Mouse (Mus musculus) embryo, embryonic 9.5 days (tissue): ENCODE results near the gene Pkmyt1.

Experiments used
- DNase-seq: peaks from one replicate; pipeline ENCODE4 v3.0.0-alpha.2; 2017; ENCODE audit errors: extremely low spot score

Pkmyt1 gene

GRCm38 (mm10) chr17:23721886-23722285, 4.2 kb upstream of the Pkmyt1 start:
- no peak for DNase-seq

GRCm38 (mm10) chr17:23722376-23723125, 3.6 kb upstream of the Pkmyt1 start, which contains the start of gene 1520401A03Rik:
1520401A03Rik (minus strand) TSS chr17:23722783.
- no peak for DNase-seq

GRCm38 (mm10) chr17:23725477-23725876, 659 bp upstream of the Pkmyt1 start:
- DNase-seq = no peak

- DNase-seq = peak; percentile 87
Observed at GRCm38 (mm10) chr17:23726758-23727142, 614 bp downstream of the Pkmyt1 start.

GRCm38 (mm10) chr17:23730441-23730840, 4.3 kb downstream of the Pkmyt1 start:
- DNase-seq = no peak

- no peak for DNase-seq
Observed at GRCm38 (mm10) chr17:23734341-23734740, 8.2 kb downstream of the Pkmyt1 start.

GRCm38 (mm10) chr17:23737493-23738445, 11.6 kb downstream of the Pkmyt1 start:
- no peak for DNase-seq

GRCm38 (mm10) chr17:23738836-23739201, 12.7 kb downstream of the Pkmyt1 start:
- DNase-seq = no peak

- peak; percentile 45 for DNase-seq
Observed at GRCm38 (mm10) chr17:23739202-23740135, 13.3 kb downstream of the Pkmyt1 start.

GRCm38 (mm10) chr17:23740136-23740584, 14.0 kb downstream of the Pkmyt1 start:
- DNase-seq = peak; percentile 87

GRCm38 (mm10) chr17:23740598-23741021, 14.5 kb downstream of the Pkmyt1 start, which contains the start of gene Paqr4:
Paqr4 (minus strand) TSS chr17:23740867.
- no peak for DNase-seq

- DNase-seq = no peak
Observed at GRCm38 (mm10) chr17:23741359-23742209, 15.4 kb downstream of the Pkmyt1 start.

GRCm38 (mm10) chr17:23742210-23742793, 16.2 kb downstream of the Pkmyt1 start:
- DNase-seq = peak; percentile 15

GRCm38 (mm10) chr17:23742941-23743340, 16.8 kb downstream of the Pkmyt1 start:
- no peak for DNase-seq

- DNase-seq = no peak
Observed at GRCm38 (mm10) chr17:23744076-23744475, 17.9 kb downstream of the Pkmyt1 start.

GRCm38 (mm10) chr17:23744651-23745050, 18.5 kb downstream of the Pkmyt1 start:
- peak; percentile 16 for DNase-seq

- peak; percentile 29 for DNase-seq
Observed at GRCm38 (mm10) chr17:23745301-23746251, 19.4 kb downstream of the Pkmyt1 start, which contains the start of gene Kremen2. Kremen2 (minus strand) TSS chr17:23745833.

- DNase-seq = peak; percentile 43
Observed at GRCm38 (mm10) chr17:23746311-23746710, 20.2 kb downstream of the Pkmyt1 start.

- no peak for DNase-seq
Observed at GRCm38 (mm10) chr17:23746767-23747166, 20.6 kb downstream of the Pkmyt1 start.
